Mouse (Mus musculus): Measurements from ENCODE around the gene Vmn1r60.
"Not testable (repeated sequence)": the region's sequence is repeated elsewhere in the genome, so short reads cannot be mapped to it uniquely, and the experiment has no call there.

Vmn1r60 gene

DNA sequence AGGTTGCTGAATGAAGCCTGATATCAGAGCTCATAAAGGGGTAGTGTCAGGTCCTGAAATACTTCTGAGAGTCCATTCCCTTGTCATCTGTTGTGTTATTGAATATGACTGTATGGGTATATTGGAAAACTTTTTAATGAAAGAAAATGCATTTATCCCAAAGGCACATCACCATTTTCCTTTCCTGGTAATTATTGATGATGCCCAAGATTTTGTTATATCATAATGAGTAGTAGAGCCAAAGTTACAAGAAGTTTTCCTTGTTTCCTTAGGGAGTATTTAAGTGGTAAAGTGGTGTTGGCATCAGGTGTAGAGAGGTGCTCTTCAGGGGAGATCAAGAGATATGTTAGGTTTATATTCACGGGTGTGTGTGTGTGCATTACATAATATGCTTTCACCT, at the start of gene Vmn1r60:
TSS of gene Vmn1r60 (minus strand) at position 101 of the 400 bp plus-strand sequence.
- not testable (repeated sequence) for DNase-seq (ENCODE audit: low spot score)

DNA sequence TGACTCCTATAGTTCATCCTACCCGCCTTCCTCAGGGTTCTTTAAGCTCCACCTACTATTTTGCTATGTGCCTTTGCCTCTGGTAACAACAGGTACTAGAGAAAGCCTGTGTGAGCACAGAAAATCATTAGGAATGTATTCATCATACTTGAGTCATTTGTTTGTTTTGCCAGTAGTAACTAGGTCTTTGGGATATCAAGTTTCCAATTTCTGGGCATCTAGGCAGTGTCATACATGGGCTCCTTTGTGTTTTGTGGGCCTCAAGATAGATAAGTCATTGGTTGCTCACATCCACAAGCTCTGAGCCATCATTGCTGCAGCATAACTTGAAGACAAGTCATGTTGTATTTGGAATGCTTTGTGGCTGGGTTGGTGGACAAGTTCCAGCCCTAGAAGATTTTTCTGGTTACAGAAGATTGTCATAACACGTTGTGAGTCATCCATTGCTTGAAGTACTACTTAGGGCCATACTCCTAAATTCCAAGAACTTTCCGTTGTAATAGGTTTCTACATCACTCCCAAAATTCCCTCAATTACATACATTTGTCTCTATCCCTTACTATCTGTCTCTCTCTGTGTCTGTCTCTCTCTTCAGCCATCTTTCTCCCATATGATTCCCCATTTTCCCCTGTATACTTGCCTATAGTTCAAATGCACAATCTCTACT, 6.2 kb downstream of the Vmn1r60 start:
- DNase-seq (ENCODE audit: low spot score), result not testable (repeated sequence)

DNA sequence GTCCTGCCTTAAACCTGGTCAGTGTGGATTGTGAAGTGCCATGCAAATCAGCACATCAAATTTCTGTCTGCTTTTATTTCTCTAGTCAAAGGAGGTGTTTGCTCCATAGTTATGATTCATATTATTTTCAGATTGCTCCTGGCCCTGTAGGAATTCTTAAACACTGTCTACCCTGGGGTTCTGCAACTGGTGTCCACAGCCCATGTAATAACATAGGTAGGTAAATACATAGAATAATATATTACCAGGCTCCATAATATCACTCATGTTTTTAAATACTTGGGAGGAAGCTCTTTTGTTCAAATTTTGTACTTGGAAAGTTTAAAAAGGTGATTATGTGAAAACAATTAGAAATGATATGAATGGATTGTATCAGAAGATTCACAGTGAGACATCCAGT, 53.3 kb downstream of the Vmn1r60 start, which contains the start of gene Vmn2r28:
TSS of gene Vmn2r28 (minus strand) at position 101 of the 400 bp plus-strand sequence.
- DNase-seq (ENCODE audit: low spot score), result not testable (repeated sequence)

All from c-Kit-positive CD71-positive TER-119-positive erythroid progenitor cells, embryonic 14.5 days (primary cell).